Mouse (Mus musculus): Measurements from ENCODE around the gene Fgf18. TPM values are rescaled to one million over a fixed set of nuclear protein-coding genes. Genes with fewer than 3 reads are reported as not detected.

Gene Fgf18
- polyA plus RNA-seq, 1 experiment from 2014 or later: 1.8 TPM

- Histone ChIP-seq H3K27me3 (ENCODE audit: control insufficient read depth, insufficient read depth, low read length) (peaks cover 23% of the 10 kb centered on the region; the same call in 1 of the 2 replicates), H3K9me3 (replicated peaks; ENCODE audit: control insufficient read depth, low read length) (no peaks in the 10 kb centered on the region), H3K4me2 (ENCODE audit: low read depth, low read length) (peak overlapping the region; percentile 97), H3K36me3 (ENCODE audit: control insufficient read depth, insufficient read depth, low read length) (peaks cover 2% of the 10 kb centered on the region), H3K27ac (ENCODE audit: low read length) (peak overlapping the region; percentile 55; the same call in 1 of the 2 replicates), H3K9ac (ENCODE audit: low read length) (peak overlapping the region; percentile 65), H3K4me3 (replicated peaks; ENCODE audit: low read length) (peak overlapping the region; percentile 58), H3K4me1 (ENCODE audit: control insufficient read depth, insufficient read depth, low read length) (peaks cover 20% of the 10 kb centered on the region; the same call in 1 of the 2 replicates)
- ATAC-seq (ENCODE audit: insufficient read depth, low FRiP score): peak; percentile 42
- WGBS: under 1% methylated on average over 84 of the region's 85 CpGs
Measured at GRCm38 (mm10) chr11:33147572-33148337, 555 bp upstream of the Fgf18 start.

GRCm38 (mm10) chr11:33146651-33147131 lies 509 bp downstream of the Fgf18 start:
- Histone ChIP-seq H3K4me3 (replicated peaks; ENCODE audit: low read length) (peak overlapping the region; percentile 58), H3K36me3 (ENCODE audit: control insufficient read depth, insufficient read depth, low read length) (peaks cover 2% of the 10 kb centered on the region), H3K27ac (ENCODE audit: low read length) (0 out of 2 replicates have a peak overlapping the region, but pooled peaks have one; percentile 18), H3K4me1 (ENCODE audit: control insufficient read depth, insufficient read depth, low read length) (peaks cover 20% of the 10 kb centered on the region; the same call in 1 of the 2 replicates), H3K27me3 (ENCODE audit: control insufficient read depth, insufficient read depth, low read length) (peaks cover 23% of the 10 kb centered on the region; the same call in 1 of the 2 replicates), H3K4me2 (ENCODE audit: low read depth, low read length) (peak overlapping the region; percentile 97), H3K9ac (ENCODE audit: low read length) (peak overlapping the region; percentile 65), H3K9me3 (replicated peaks; ENCODE audit: control insufficient read depth, low read length) (no peaks in the 10 kb centered on the region)
- WGBS: 2% methylated on average over 30 of the region's 30 CpGs
- peak; percentile 29; the same call in 1 of the 2 replicates for ATAC-seq (ENCODE audit: insufficient read depth, low FRiP score)

GRCm38 (mm10) chr11:33146143-33146497 lies 1.1 kb downstream of the Fgf18 start:
- Histone ChIP-seq H3K4me2 (ENCODE audit: low read depth, low read length) (peak overlapping the region; percentile 97), H3K27ac (ENCODE audit: low read length) (no peak overlapping the region), H3K36me3 (ENCODE audit: control insufficient read depth, insufficient read depth, low read length) (peaks cover 2% of the 10 kb centered on the region; the same call in 1 of the 2 replicates), H3K27me3 (ENCODE audit: control insufficient read depth, insufficient read depth, low read length) (peaks cover 23% of the 10 kb centered on the region; the same call in 1 of the 2 replicates), H3K9me3 (replicated peaks; ENCODE audit: control insufficient read depth, low read length) (no peaks in the 10 kb centered on the region), H3K4me1 (ENCODE audit: control insufficient read depth, insufficient read depth, low read length) (peaks cover 20% of the 10 kb centered on the region; the same call in 1 of the 2 replicates), H3K4me3 (replicated peaks; ENCODE audit: low read length) (peak overlapping the region; percentile 58; the same call in 1 of the 2 replicates), H3K9ac (ENCODE audit: low read length) (no peak overlapping the region)
- WGBS: 5% methylated on average over 9 of the region's 9 CpGs
- ATAC-seq (ENCODE audit: insufficient read depth, low FRiP score): peak; percentile 55; the same call in 1 of the 2 replicates

GRCm38 (mm10) chr11:33145201-33146142 lies 1.7 kb downstream of the Fgf18 start:
- no peaks in the 10 kb centered on the region for H3K9me3 ChIP-seq (replicated peaks; ENCODE audit: control insufficient read depth, low read length)
- no peak overlapping the region for H3K27ac ChIP-seq (ENCODE audit: low read length)
- H3K4me3 ChIP-seq (replicated peaks; ENCODE audit: low read length): 0 out of 2 replicates have a peak overlapping the region, but pooled peaks have one; percentile 4
- 27% methylated on average over 7 of the region's 7 CpGs for WGBS
- peaks cover 23% of the 10 kb centered on the region; the same call in 1 of the 2 replicates for H3K27me3 ChIP-seq (ENCODE audit: control insufficient read depth, insufficient read depth, low read length)
- H3K36me3 ChIP-seq (ENCODE audit: control insufficient read depth, insufficient read depth, low read length): peaks cover 2% of the 10 kb centered on the region; the same call in 1 of the 2 replicates
- ATAC-seq (ENCODE audit: insufficient read depth, low FRiP score): no peak
- H3K9ac ChIP-seq (ENCODE audit: low read length): no peak overlapping the region
- H3K4me2 ChIP-seq (ENCODE audit: low read depth, low read length): no peak overlapping the region
- H3K4me1 ChIP-seq (ENCODE audit: control insufficient read depth, insufficient read depth, low read length): peaks cover 20% of the 10 kb centered on the region; the same call in 1 of the 2 replicates

- no peak overlapping the region for H3K9ac ChIP-seq (ENCODE audit: low read length)
- peaks cover 20% of the 10 kb centered on the region; the same call in 1 of the 2 replicates for H3K4me1 ChIP-seq (ENCODE audit: control insufficient read depth, insufficient read depth, low read length)
- WGBS: 39% methylated on average over 9 of the region's 9 CpGs
- no peak overlapping the region for H3K4me2 ChIP-seq (ENCODE audit: low read depth, low read length)
- no peak for ATAC-seq (ENCODE audit: insufficient read depth, low FRiP score)
- H3K4me3 ChIP-seq (replicated peaks; ENCODE audit: low read length): no peak overlapping the region
- peaks cover 23% of the 10 kb centered on the region; the same call in 1 of the 2 replicates for H3K27me3 ChIP-seq (ENCODE audit: control insufficient read depth, insufficient read depth, low read length)
- no peaks in the 10 kb centered on the region for H3K36me3 ChIP-seq (ENCODE audit: control insufficient read depth, insufficient read depth, low read length)
- no peak overlapping the region for H3K27ac ChIP-seq (ENCODE audit: low read length)
- no peaks in the 10 kb centered on the region for H3K9me3 ChIP-seq (replicated peaks; ENCODE audit: control insufficient read depth, low read length)
Measured at GRCm38 (mm10) chr11:33143906-33144305, 3.3 kb downstream of the Fgf18 start.

- H3K36me3 ChIP-seq (ENCODE audit: control insufficient read depth, insufficient read depth, low read length): no peaks in the 10 kb centered on the region
- H3K9me3 ChIP-seq (replicated peaks; ENCODE audit: control insufficient read depth, low read length): no peaks in the 10 kb centered on the region
- no peak overlapping the region for H3K9ac ChIP-seq (ENCODE audit: low read length)
- no peak overlapping the region for H3K4me2 ChIP-seq (ENCODE audit: low read depth, low read length)
- WGBS: 86% methylated on average over 1 of the region's 1 CpGs
- H3K4me3 ChIP-seq (replicated peaks; ENCODE audit: low read length): no peak overlapping the region
- peaks cover 14% of the 10 kb centered on the region; the same call in 1 of the 2 replicates for H3K4me1 ChIP-seq (ENCODE audit: control insufficient read depth, insufficient read depth, low read length)
- H3K27me3 ChIP-seq (ENCODE audit: control insufficient read depth, insufficient read depth, low read length): peaks cover 23% of the 10 kb centered on the region; the same call in 1 of the 2 replicates
- H3K27ac ChIP-seq (ENCODE audit: low read length): no peak overlapping the region
- no peak for ATAC-seq (ENCODE audit: insufficient read depth, low FRiP score)
Measured at GRCm38 (mm10) chr11:33142801-33143200, 4.4 kb downstream of the Fgf18 start.

GRCm38 (mm10) chr11:33140111-33140460 lies 7.1 kb downstream of the Fgf18 start:
- H3K36me3 ChIP-seq (ENCODE audit: control insufficient read depth, insufficient read depth, low read length): no peaks in the 10 kb centered on the region
- no peak for ATAC-seq (ENCODE audit: insufficient read depth, low FRiP score)

GRCm38 (mm10) chr11:33139458-33140110 lies 7.6 kb downstream of the Fgf18 start:
- WGBS: 68% methylated on average over 9 of the region's 9 CpGs

More at GRCm38 (mm10) chr11:33140111-33140460, 7.1 kb downstream of the Fgf18 start:
- WGBS: 91% methylated on average over 5 of the region's 5 CpGs
- Histone ChIP-seq H3K27ac (ENCODE audit: low read length) (no peak overlapping the region), H3K4me3 (replicated peaks; ENCODE audit: low read length) (no peak overlapping the region), H3K27me3 (ENCODE audit: control insufficient read depth, insufficient read depth, low read length) (peaks cover 11% of the 10 kb centered on the region; the same call in 1 of the 2 replicates), H3K9me3 (replicated peaks; ENCODE audit: control insufficient read depth, low read length) (no peaks in the 10 kb centered on the region), H3K9ac (ENCODE audit: low read length) (no peak overlapping the region), H3K4me1 (ENCODE audit: control insufficient read depth, insufficient read depth, low read length) (no peaks in the 10 kb centered on the region), H3K4me2 (ENCODE audit: low read depth, low read length) (no peak overlapping the region)

More at GRCm38 (mm10) chr11:33139458-33140110, 7.6 kb downstream of the Fgf18 start:
- Histone ChIP-seq H3K27ac (ENCODE audit: low read length) (no peak overlapping the region), H3K4me1 (ENCODE audit: control insufficient read depth, insufficient read depth, low read length) (no peaks in the 10 kb centered on the region), H3K27me3 (ENCODE audit: control insufficient read depth, insufficient read depth, low read length) (peaks cover 6% of the 10 kb centered on the region; the same call in 1 of the 2 replicates), H3K36me3 (ENCODE audit: control insufficient read depth, insufficient read depth, low read length) (no peaks in the 10 kb centered on the region), H3K9me3 (replicated peaks; ENCODE audit: control insufficient read depth, low read length) (no peaks in the 10 kb centered on the region), H3K9ac (ENCODE audit: low read length) (no peak overlapping the region), H3K4me2 (ENCODE audit: low read depth, low read length) (no peak overlapping the region), H3K4me3 (replicated peaks; ENCODE audit: low read length) (no peak overlapping the region)
- ATAC-seq (ENCODE audit: insufficient read depth, low FRiP score): no peak
